Mouse (Mus musculus) ES-E14 (cell line): ENCODE measurements around the gene Ergic3.

Source experiments
- CHD2 ChIP-seq: IDR thresholded peaks from 2 replicates; pipeline ENCODE4 v1.6.1; 2014; ENCODE audit warnings: mild to moderate bottlenecking, low read depth, low read length, inconsistent platforms
- MAFK ChIP-seq: IDR thresholded peaks from 2 replicates; pipeline ENCODE4 v1.6.1; 2014; ENCODE audit warnings: mild to moderate bottlenecking, low read depth, low read length, inconsistent platforms; ENCODE audit not compliant: insufficient read depth
- ZNF384 ChIP-seq: IDR thresholded peaks from 2 replicates; pipeline ENCODE4 v1.6.1; 2012; ENCODE audit warnings: low read depth, low read length, inconsistent platforms

DNA sequence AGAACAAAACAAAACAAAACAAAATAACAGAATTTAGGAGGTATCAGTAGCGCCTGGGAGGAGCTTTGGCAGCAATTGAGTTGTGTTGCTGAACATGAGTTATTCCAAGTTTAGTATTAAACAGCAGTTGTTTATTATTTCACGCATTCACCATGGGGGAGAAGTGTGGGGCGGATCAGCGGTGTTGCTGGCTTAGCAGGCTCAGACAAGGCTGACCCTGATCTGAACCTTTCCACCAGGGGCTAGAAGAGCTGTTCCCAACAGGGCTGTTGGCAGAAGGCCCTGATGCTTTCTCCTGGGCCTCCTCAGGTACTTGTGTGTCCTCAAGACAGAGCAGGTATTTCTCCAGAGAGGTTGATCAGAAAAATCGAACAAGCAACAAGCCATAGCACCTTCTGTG lies 47.9 kb upstream of the Ergic3 start:
- TF ChIP-seq ZNF384, result no peak
- TF ChIP-seq CHD2, result no peak
- TF ChIP-seq MAFK, result no peak
